8 mouse cellular contexts compared by ENCODE assay signal in the genomic region with DNA sequence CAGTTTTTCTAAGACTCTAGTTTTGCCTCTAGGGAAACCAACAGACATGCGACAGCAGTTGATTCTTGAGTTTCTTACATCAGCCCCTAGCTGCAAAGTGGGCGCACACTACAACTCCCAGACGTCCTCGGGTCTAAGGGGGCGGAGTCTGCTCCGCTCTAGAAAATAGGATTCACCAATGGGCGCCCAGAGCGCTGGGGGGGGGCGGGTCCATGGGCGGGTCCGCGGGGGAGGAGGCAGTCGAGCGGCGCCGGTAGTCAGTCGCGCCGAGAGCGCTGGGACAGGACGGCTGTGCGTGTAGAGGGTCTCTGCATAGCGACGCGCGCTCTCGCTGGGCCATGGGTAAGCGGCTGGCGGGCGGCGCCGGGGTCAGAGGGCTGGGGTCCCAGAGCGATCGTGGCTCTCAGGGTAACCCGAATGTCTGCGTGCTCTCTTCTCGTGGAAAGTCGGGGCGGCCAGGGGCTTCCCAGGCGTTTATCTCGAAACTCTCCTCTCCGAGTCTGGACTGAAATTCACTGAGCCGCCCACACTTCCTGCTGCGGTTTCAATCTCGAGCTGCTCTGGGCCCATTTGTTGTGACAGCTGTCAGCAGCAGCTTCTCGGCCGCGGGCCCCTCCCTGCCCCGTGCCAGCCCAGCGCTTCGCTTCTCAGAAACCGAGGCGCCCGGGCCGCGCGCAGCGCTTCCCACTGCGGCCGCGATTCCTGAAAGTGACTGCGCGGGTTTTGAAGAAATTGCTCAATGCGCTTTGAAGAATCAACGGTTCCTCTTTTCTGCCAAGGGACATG. TPM values are rescaled to one million over a fixed set of nuclear protein-coding genes. Genes with fewer than 3 reads are reported as not detected.
DNase-seq lines count a peak whose midpoint lies in the region; ATAC-seq lines count a peak whose summit lies in the region.

Arid5a (plus strand) TSS at position 239 of the 786 bp plus-strand sequence.

- peak; percentile 66 for ATAC-seq in common myeloid progenitor, adult 5-6 weeks (replicated peaks; ENCODE audit: low read depth, poor library complexity, severe bottlenecking)
- ATAC-seq in megakaryocyte progenitor cell, adult 5-6 weeks (replicated peaks; ENCODE audit: poor library complexity) = peak; percentile 67

- peak; percentile 98 for DNase-seq in ZHBTc4 (ENCODE audit: low read depth, low spot score)
- DNase-seq in gastrocnemius, adult 8-10 months (ENCODE audit: low spot score in 2 of 2) = peak; percentile 73 to 85
- DNase-seq in induced T-regulatory cell, adult 2 months (ENCODE audit: low read depth) = peak; percentile 97
- DNase-seq in left cerebral cortex, adult 9 months (ENCODE audit: low spot score in 2 of 2) = peak; percentile 55 to 86
- peak; percentile 85 for DNase-seq in right cerebral cortex, postnatal 14 days
- peak; percentile 62 to 79 for DNase-seq in urinary bladder, postnatal 36 days (ENCODE audit: low spot score in 2 of 2)

RNA-seq across cellular contexts. Expression of gene Arid5a, which starts in this region (rescaled TPM):
- total RNA-seq in common myeloid progenitor, adult 5-6 weeks (2017) = 14.2 and 23.1 TPM in 2 replicates
- total RNA-seq in gastrocnemius, adult 8-10 months (2022) = 1 to 10 TPM; 4.1 to 10.0 (median 7.3) TPM
- total RNA-seq in megakaryocyte progenitor cell, adult 5-6 weeks (2015) = 13.2 and 13.8 TPM in 2 replicates
- total RNA-seq in megakaryocyte progenitor cell, adult 5-6 weeks (2017) = 24.9 and 29.5 TPM in 2 replicates

Comparison
In these comparisons a context has a peak if more than half of its experiments do, and no peak if none do; other contexts are left out.
1. Peak in every context shown above with its lines: DNase-seq and ATAC-seq.